ENCODE assay signal across 26 mouse cellular contexts in the genomic region with DNA sequence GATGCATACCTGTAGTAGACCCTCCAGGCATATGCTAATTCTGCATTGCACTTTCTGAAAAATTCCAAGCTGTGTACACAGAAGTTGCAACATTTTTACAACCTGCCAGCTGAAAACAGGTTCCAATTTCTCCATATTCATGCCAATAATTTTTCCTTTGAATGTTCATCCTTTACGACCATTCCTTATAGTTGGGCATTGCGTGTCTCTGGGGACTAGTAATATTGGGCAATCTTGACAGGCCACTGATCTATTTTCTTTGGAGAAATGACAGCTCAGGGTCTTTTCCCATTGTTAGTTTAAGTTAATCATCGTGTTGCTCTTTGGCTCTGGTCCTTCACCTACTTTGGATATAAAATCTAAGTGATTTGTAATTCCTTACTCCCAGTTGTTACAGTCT.
DNase-seq lines count a peak whose midpoint lies in the region; ATAC-seq and TF ChIP-seq lines count a peak whose summit lies in the region.
"Had no signal": no experiment of that assay in that cellular context is flagged by ENCODE, and none has a peak within 500 bp of the region (broad histone marks: within the 10 kb centered on the region; RNA-seq: fewer than 3 reads in every experiment).

No protein-coding gene starts in this region.

- ATAC-seq in cerebellum, adult (ENCODE audit: insufficient number of reproducible peaks, low FRiP score, low TSS enrichment) = no peak
- ATAC-seq: activated CD4-positive, CD25-positive, alpha-beta regulatory T cell, adult 4 months; CD4-positive, CD25-positive, alpha-beta regulatory T cell, adult 4 months; forebrain, embryonic 13.5 days; forebrain, embryonic 15.5 days; forebrain, postnatal 0 days had no signal

- H3K27me3 ChIP-seq in C2C12 (ENCODE audit: control insufficient read depth, insufficient read depth, insufficient read length) (no peaks in the 10 kb centered on the region), myocyte (ENCODE audit: control insufficient read depth, insufficient read depth, insufficient read length) (peaks cover 6% of the 10 kb centered on the region)
- H3K27me3 ChIP-seq: CH12.LX; embryonic facial prominence, embryonic 13.5 days; embryonic facial prominence, embryonic 15.5 days; forebrain, embryonic 13.5 days; forebrain, embryonic 15.5 days; Patski had no signal

- no peak overlapping the region for H3K4me2 ChIP-seq in myocyte (ENCODE audit: low read depth)
- H3K4me2 ChIP-seq: embryonic facial prominence, embryonic 13.5 days; embryonic facial prominence, embryonic 15.5 days; forebrain, embryonic 13.5 days; forebrain, embryonic 15.5 days had no signal

- H3ac ChIP-seq in C2C12 (ENCODE audit: control insufficient read depth, insufficient read length, low read depth) = no peak overlapping the region
- no peak overlapping the region for H3ac ChIP-seq in myocyte (ENCODE audit: control insufficient read depth, insufficient read length)

- H3K36me3 ChIP-seq in C2C12 (ENCODE audit: control insufficient read depth, insufficient read depth) (no peaks in the 10 kb centered on the region), myocyte (ENCODE audit: control insufficient read depth, insufficient read depth) (no peaks in the 10 kb centered on the region)
- H3K36me3 ChIP-seq: embryonic facial prominence, embryonic 13.5 days; embryonic facial prominence, embryonic 15.5 days; forebrain, embryonic 15.5 days; G1E had no signal

- H3K79me3 ChIP-seq in C2C12 (ENCODE audit: low read depth) = no peaks in the 10 kb centered on the region

- H3K79me2 ChIP-seq in C2C12 (ENCODE audit: control insufficient read depth, insufficient read depth) (no peaks in the 10 kb centered on the region), myocyte (ENCODE audit: control insufficient read depth, insufficient read depth) (no peaks in the 10 kb centered on the region)

- TF ChIP-seq CTCF in C2C12 (IDR thresholded peaks at IDR 0.05; ENCODE audit: control insufficient read depth, insufficient read depth, insufficient read length) = no peak

- DNase-seq in adrenal gland, postnatal 10 days = peak; percentile 6
- DNase-seq in adrenal gland, postnatal 36 days = no peak
- peak; percentile 11 for DNase-seq in fat pad, adult 2 months (ENCODE audit: extremely low read depth, low read depth, low spot score)
- no peak for DNase-seq in kidney, postnatal 14 days
- DNase-seq: adrenal gland, postnatal 14 days; cerebellum, adult 11 months; cerebellum, adult 18-20 months; cerebellum, adult 8-10 months; cerebellum, adult 9-11 months; cerebellum, postnatal 14 days; cerebellum, postnatal 36 days; embryo, embryonic 11 days; forebrain, postnatal 0 days had no signal

- no peak for TF ChIP-seq POLR2A in myocyte (IDR thresholded peaks at IDR 0.05; ENCODE audit: insufficient read length, low read depth)

- H3K4me3 ChIP-seq in C2C12 (ENCODE audit: insufficient read depth, poor library complexity, severe bottlenecking) (no peak overlapping the region), myocyte (no peak overlapping the region)
- H3K4me3 ChIP-seq: embryonic facial prominence, embryonic 13.5 days; embryonic facial prominence, embryonic 15.5 days; erythroblast, embryonic 14.5 days; forebrain, embryonic 13.5 days; forebrain, embryonic 15.5 days had no signal

TF ChIP-seq in C2C12, 6 proteins besides CTCF, POLR2A, EP300 and RAD21:
- TF ChIP-seq CEBPB (IDR thresholded peaks at IDR 0.05; ENCODE audit: low read depth) = peak; percentile 53
- TF ChIP-seq FOSL1 (IDR thresholded peaks at IDR 0.05; ENCODE audit: insufficient read depth, low read length, poor library complexity, severe bottlenecking) = no peak
- no peak for TF ChIP-seq USF1 (IDR thresholded peaks at IDR 0.05; ENCODE audit: low read depth)

TF ChIP-seq in myocyte, 11 proteins besides CTCF, POLR2A, EP300 and RAD21:
- TF ChIP-seq E2F4 (IDR thresholded peaks at IDR 0.05; ENCODE audit: insufficient read depth) (no peak), CEBPB (IDR thresholded peaks at IDR 0.05; ENCODE audit: insufficient read depth, poor library complexity, severe bottlenecking) (0 out of 2 replicates have a peak, but pooled peaks have one; percentile 19)
TF ChIP-seq in myocyte: peak in this region for 1.

Comparison
In these comparisons a context has a peak if more than half of its experiments do, and no peak if none do; other contexts are left out.
1. DNase-seq: peak in adrenal gland, postnatal 10 days (single experiment) and fat pad, adult 2 months (single experiment); none in adrenal gland, postnatal 36 days (0 of 2) and kidney, postnatal 14 days (single experiment).